Mouse (Mus musculus) adrenal gland, adult 8-10 months (tissue): ENCODE results near the gene Arhgap23. TPM values are rescaled to one million over a fixed set of nuclear protein-coding genes. Genes with fewer than 3 reads are reported as not detected.

Experiments used
- total RNA-seq, 4 experiments: library from RNA; stranded (reverse); gene quantifications; 2 replicates each; pipeline ENCODE4 v1.2.4; 2022

Arhgap23 gene
- total RNA-seq, 4 experiments from 2014 or later: 23.3 to 36.4 (median 31.8) TPM

Other genes with a start within 250 kb of the Arhgap23 start
- 100 to 1,000 TPM; 115 to 133 (median 124) TPM for gene Kpnb1, start 227.7 kb upstream of the Arhgap23 start, total RNA-seq
- gene Npepps, start 134.9 kb upstream of the Arhgap23 start, total RNA-seq: 100 to 1,000 TPM in 2 of 4 experiments, 10 to 100 TPM in 2; 79.8 to 128 (median 106) TPM
- 10 to 100 TPM; 31.1 to 42.8 (median 35.9) TPM for gene Mrpl45, start 99.8 kb upstream of the Arhgap23 start, total RNA-seq
- 1 to 10 TPM in 3 of 4 experiments, under 1 TPM in 1; 0.96 to 6.4 (median 4.0) TPM for gene Gpr179, start 63.5 kb upstream of the Arhgap23 start, total RNA-seq
- 10 to 100 TPM; 22.2 to 28.3 (median 24.9) TPM for gene Socs7, start 53.0 kb upstream of the Arhgap23 start, total RNA-seq
- gene 4933428G20Rik, start 84.8 kb downstream of the Arhgap23 start, total RNA-seq: under 1 TPM in 3 of 4 experiments, not detected in 1; 0.35 to 0.80 (median 0.45) TPM
- gene Srcin1, start 160.7 kb downstream of the Arhgap23 start, total RNA-seq: 10 to 100 TPM; 10.7 to 37.6 (median 19.9) TPM
- 1 to 10 TPM; 2.1 to 5.4 (median 4.0) TPM for gene Epop, start 214.2 kb downstream of the Arhgap23 start, total RNA-seq
- 10 to 100 TPM; 53.1 to 99.4 (median 71.8) TPM for gene Mllt6, start 247.9 kb downstream of the Arhgap23 start, total RNA-seq